Mouse (Mus musculus) retina, adult 2 months (tissue): Measurements from ENCODE around the gene Smim27.
"Not testable (repeated sequence)": the region's sequence is repeated elsewhere in the genome, so short reads cannot be mapped to it uniquely, and the experiment has no call there.

Experiments
- DNase-seq: peaks from one replicate; pipeline ENCODE4 v3.0.0-alpha.2; 2012; ENCODE audit warnings: low read depth, low spot score

Smim27 gene

GRCm38 (mm10) chr4:40254385-40255103 is 14.8 kb upstream of the Smim27 start:
- DNase-seq: no peak

DNA sequence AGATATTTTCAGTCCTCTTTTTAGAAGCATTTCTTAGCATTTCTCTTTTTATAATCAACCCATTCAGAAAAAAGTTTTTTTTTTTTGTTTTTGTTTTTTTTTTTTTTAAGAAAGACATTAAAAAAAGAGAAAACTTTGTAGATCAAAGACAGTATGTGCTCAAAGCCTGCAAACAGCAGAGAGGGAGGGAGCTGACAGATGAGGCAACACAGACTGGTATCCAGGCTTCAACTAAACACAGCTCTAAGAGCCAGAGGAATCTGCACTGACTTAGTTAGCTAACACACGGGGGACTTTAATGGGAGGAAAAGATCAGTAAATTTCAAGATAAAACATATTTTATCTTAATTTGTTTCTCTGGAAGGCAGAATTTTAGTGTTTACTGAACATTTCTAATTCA is 5.1 kb upstream of the Smim27 start:
- DNase-seq: no peak

DNA sequence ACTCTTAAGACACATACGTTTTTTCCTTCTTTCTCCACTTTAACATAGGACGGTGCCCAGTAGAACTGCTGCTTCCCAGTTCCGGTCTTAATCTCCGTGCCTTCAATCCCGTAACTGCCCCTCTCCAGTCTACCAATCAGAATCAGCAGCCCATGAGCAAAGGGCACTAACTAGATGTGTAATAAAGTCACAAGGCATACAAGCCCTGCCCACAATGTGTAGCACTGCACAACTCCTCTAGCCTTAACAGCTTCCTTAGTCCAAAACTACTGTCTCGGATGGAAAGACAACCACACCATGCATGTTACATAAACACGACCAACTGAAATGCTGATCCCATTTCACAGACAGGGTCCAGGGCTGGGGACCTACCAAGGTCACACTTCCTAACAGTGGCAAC is 1.7 kb upstream of the Smim27 start:
- DNase-seq: no peak

- peak; percentile 64 for DNase-seq
Observed at GRCm38 (mm10) chr4:40268204-40268813, 1.1 kb upstream of the Smim27 start.

- no peak for DNase-seq
Observed at GRCm38 (mm10) chr4:40268835-40269234, 544 bp upstream of the Smim27 start.

DNA sequence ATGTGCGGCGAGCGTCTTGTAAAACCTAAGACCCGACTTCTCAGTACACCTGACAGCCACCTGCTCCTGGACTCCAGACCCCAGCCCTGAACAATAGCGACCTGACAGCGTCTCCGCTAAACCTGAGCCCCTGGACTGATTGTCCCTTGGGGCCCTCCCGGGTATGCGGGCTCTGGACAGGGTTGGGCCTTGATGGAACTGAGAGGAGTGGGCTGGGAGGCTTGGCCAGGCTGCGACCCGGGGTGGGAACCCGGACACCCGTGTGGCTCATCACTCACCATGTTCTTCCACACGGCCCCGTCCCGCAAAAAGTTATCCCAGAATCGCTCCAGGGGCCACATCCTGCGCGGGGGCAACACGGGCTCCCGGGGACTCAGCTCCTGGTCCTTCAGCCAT is 9.5 kb downstream of the Smim27 start:
- no peak for DNase-seq

DNA sequence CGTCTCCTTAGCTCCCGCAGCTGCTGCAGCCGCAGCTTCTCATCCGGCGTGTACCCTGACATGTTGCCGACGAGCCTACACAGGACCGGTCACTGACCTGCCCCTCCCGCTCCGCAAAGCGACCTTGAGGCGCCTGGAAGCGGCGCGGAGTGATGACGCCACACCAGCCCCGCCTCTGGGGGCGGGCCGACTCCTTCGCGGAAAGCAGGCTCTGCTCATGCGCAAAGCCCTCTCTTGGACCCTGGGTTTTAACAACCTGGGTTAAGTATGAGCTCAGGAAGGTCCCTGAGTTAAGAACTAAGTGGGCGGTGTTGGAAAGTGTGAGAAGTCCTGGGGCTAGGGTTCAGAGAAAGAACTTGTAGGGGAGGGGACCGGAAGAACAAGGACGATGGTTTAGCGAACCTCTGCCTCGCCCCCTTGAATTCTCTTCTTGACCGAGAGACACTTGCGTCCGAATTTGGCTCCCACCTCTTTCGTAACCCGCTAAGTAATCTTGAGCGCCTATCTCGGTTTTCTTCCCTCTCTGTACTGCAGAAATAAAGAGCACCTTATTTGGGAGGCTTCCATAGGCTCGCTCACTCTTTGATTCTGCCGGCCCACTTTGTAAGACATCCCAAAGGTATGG is 10.0 kb downstream of the Smim27 start, which contains the start of gene Ndufb6:
Gene Ndufb6, minus strand, starts transcription at position 146 of the 625 bp plus-strand sequence.
- peak; percentile 93 for DNase-seq

DNA sequence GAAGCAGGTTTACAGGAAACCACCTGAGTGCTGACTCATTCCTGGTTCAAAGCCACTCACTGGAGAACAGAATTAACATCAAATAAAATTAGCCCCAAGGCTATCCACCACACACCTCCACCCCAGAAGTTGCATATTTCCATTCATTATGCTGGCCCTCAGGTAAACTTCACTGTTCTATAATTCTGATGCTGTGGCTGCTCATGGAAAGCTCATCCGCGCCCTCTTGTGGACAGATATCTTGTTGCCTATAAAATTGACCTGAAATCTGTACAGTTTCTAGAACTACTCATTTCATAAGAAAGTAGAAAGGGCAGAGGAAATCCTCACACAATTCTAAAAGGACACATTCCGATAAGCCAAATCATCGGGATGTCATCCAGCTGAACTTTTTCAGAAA is 16.2 kb downstream of the Smim27 start:
- no peak for DNase-seq

DNA sequence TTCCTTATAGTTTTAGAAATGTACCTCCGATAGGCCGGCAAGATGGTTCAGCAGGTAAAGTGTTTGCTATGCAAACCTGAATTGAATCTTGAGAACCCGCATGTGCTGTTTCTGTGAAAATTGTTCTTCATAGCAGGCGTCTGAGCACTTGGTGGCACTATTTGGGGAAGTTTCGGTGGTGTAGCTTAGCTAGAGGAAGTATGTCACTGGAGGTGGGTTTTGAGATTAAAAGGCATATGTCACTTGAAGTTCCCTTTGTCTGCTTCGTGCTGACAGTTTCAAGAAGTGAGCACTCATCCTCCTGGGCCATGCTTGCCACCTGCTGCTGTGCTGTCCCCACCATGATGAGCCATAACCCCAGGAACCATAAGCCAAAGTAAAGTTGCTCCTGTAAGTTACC is 18.0 kb downstream of the Smim27 start:
- no peak for DNase-seq

DNA sequence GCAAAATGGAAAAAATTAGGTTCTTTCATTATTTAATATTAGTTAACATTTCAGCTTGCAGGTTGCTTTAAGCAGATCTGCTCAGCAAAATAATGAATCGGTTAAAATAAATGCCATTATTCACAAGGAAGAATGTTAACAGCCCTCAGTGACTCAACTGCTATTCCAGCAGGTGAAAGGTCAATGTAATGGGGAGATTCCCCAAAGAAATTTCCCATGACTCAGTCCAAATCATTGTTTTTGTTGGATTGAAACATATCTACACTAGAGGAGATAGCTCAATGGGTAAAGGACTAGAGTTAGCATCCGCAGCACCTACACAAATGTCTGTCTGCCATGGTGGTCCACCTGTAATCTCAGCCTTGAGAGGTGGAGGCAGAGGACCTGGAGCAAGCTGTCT is 19.7 kb downstream of the Smim27 start:
- no peak for DNase-seq

DNA sequence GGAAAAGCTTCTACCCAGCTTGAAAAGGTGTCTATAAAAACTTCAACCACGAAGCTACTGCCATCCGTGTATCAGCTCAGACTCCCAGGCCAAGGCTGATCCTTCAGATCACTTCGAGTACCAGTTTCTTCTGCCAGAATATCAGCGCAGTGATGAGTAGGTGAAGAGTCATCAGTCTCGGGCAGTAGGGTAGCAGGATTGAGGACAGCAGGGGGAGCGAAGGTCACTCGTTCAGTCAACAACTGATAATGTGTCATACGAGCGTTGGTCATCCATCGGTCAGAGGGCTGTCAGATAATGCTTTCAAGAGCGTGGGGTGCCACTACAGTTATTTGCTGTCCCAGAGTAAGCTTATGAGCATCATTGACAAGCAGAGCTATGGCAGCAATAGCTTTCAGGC is 22.1 kb downstream of the Smim27 start:
- DNase-seq: not testable (repeated sequence)

DNA sequence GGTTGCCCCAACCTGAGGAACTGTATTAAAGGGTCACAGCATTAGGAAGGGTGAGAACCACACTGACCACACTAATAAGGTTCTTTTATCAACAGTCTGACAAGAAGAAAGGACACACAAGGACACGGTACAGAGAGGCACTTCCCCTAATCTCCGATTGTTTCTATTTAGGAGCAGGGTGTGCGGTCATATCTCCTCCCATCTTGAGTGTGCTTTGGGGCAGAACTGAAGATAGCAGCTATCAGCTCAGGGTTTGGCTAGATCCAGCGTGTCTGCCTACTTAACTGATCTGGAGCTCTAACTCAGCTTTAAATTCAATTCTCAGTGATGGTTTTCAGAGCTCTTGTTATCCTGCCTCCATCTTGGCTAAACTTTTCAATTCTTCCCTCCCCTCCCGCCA is 29.8 kb downstream of the Smim27 start:
- DNase-seq: no peak

GRCm38 (mm10) chr4:40301076-40301789 is 31.9 kb downstream of the Smim27 start:
- peak; percentile 54 for DNase-seq

DNA sequence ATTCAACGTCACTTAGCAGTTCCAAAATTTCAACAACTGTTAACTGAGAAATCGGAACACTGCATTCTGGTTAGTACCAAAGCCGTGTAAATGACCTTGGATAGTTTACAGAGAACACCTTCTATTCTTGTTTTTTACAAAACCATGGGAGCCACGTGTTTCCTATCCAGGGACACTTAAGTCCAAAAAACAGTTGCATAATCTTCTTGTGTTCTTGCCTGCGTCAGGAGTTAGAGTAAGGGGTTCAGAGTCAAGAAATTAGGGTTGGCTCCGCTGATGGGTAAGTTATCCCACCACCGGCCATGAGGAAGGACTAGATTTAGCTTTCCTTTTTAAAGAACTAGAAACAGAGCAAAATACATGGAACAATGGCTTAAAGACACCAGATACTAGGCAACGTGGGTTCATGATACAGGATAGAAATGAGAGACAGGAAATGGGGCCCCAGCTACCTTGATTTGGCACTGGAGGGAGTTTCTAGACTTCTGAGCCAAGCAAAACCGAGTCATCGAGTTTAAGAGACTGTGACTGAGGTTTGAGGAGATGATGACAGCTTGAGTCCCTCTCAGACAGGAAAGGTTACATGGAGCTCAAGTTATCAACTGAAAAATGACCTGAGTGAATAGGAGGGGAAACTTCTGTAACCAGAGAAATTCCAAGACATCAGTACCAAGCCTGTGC is 33.2 kb downstream of the Smim27 start:
- no peak for DNase-seq

GRCm38 (mm10) chr4:40309682-40310081 is 40.3 kb downstream of the Smim27 start:
- DNase-seq: no peak

DNA sequence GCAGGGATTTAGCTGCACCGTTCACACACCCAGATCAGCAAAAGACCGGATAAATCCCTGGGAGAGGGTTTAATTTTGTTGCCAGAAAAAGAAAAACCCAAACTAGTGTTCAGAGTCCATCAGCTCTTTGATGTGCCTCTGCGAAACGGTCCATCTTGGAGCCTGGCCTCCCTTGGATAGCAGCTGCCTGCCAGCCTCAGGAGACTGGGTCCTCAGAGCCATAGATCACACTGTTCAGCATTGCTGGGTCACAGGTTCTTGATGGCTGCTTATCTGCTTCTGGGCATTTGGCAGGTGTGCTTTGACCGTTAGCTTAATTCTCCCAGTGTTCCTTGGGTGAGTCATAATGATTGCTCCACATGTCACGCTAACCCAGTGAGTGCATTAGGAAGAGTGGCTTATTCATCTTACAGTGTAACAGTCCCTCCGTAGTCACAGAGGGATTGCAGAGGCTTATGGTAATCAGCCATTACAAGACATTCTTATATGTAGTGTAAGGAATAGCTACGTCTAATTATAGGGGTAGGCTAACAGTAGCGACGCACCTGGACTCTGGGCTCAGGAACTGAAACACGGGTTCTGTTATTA is 41.5 kb downstream of the Smim27 start:
- peak; percentile 59 for DNase-seq

DNA sequence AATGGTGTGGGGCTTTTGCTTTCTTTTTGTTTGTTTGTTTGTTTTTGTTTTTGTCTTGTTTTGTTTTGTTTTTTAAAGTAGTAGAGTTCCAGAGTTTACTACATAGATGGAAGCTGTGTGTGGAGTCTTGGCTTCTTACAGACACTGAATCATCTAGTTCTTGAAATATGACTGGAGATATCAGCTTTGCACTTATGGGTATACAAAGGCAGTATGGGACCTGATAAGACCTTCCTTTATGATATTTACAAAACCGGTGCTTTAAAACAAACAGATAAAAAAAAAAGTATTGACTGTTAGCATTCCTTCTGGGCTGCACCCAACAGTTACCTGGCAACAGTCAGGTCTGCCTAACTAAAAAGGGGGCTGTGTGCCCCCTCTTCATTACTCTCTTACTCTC is 42.8 kb downstream of the Smim27 start:
- no peak for DNase-seq

GRCm38 (mm10) chr4:40313026-40313425 is 43.6 kb downstream of the Smim27 start:
- no peak for DNase-seq

GRCm38 (mm10) chr4:40317404-40317803 is 48.0 kb downstream of the Smim27 start:
- DNase-seq: no peak
